Mouse (Mus musculus): Measurements from ENCODE around the gene Ctrc.

GRCm38 (mm10) chr4:141819316-141819715 is 26.8 kb downstream of the Ctrc start:
- no peak for TF ChIP-seq CTCF (IDR thresholded peaks at IDR 0.05; ENCODE audit: insufficient read depth, low read length)
- no peak for TF ChIP-seq POLR2A (IDR thresholded peaks at IDR 0.05; ENCODE audit: borderline replicate concordance, extremely low read depth, low read depth, low read length)
